Mouse (Mus musculus): ENCODE results near the gene Prkcsh.

Prkcsh gene

DNA sequence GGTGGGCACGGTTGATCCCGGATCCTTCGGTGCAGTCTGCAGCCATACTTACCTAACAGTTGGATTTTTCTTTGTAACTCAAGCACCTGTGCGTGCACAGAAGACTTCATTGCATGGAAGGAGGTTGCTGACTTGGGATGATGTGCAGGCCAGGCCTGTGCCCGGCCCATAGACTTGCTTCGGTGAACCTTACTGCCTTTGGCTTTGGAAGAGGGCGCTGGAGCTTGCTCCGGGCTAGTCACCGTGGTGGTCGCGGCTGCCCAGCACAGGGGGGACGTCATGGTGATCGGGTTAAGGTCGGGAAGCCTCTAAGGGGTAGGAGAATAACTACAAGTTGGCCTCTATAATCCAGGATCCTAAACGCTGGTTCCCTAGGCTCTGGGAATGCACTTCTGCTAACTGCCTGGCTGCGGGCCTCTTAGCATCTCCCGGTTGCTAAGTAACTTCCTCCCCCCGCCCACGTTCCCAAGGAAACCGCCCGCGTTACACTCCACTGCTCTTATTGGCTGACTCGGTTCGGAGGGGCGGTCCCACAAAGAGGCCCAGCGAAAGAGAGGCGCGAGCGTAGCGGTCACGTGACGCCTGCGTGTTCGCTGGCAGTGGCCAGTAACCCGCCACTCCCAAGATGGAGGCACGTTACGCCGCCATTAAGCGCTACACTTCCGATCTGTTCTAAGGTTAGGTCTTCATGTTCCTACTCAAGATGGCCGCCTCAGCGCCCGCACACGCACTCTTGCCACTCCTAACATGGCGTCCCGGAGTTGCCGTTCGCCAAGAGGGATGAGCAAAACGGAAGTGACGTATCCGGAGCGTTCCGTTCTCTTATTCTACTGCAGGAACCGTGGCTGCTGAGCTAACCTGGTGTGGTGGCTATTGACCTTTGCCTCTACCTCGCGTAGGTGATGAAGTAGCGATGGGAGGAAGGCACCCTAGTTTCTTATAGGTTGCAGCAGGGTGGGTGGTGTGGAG, at the start of gene Prkcsh, which contains the start of gene Ccdc151:
TSS of gene Prkcsh (plus strand) at position 613 of the 969 bp plus-strand sequence.
TSS of gene Ccdc151 (minus strand) at position 441 of the 969 bp plus-strand sequence.
- DNase-seq (ENCODE audit: low read depth, low spot score): peak; percentile 100

DNA sequence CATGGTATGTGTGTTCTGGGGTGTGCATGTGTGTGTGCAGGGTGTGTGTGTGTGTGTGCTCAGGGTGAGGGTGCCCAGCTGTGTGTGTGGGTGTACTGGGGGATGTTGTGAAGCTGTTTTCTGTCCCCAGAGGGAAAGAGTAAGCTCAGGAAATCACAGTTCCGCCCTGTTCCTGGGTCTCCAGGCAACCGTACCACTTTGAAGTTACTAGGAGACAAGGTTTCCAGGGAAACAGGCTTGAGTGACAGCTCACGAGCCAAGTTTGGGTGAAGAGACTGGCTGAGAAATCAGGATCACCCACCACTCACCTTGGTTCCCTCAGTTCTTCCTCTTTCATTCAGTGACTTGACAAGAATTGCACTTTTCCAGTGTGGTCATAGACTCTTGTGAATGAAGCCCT, 49.0 kb upstream of the Prkcsh start:
- DNase-seq (ENCODE audit: low read depth, low spot score): no peak

DNA sequence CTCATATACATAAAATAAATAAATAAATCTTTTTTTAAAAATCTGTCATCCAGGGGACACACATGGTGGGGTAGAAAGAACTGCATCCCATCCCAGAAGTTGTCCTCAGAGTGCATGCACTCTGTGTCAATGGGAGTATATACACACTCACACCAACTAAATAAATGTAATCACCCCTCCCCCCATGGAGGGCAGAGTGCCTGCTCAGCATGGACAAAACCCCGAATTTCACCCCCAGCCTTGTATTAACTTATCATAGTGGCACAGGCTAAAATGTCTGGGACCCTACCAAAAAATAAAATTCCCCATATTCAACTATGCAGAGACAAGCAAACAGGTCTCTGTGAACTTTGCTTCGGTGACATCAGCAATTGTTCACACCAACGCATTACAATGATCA, 48.0 kb upstream of the Prkcsh start:
- no peak for DNase-seq (ENCODE audit: low read depth, low spot score)

DNA sequence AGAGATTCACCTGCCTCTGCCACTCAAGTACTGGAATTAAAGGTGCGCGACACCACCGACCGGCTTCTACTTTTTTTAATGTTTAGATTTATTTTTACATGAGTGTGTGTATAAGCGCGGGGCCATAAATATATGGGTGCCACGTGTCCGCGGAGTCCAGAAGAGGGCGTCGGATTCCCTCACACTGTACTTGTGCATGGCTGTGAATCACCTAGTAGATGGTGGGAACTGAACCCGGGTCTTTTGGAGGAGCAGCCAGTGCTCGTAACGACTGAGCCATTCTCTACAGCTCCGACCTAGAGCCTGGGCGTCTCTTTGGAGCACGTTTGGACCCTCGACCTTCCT, 47.4 kb upstream of the Prkcsh start:
- no peak for DNase-seq (ENCODE audit: low read depth, low spot score)

DNA sequence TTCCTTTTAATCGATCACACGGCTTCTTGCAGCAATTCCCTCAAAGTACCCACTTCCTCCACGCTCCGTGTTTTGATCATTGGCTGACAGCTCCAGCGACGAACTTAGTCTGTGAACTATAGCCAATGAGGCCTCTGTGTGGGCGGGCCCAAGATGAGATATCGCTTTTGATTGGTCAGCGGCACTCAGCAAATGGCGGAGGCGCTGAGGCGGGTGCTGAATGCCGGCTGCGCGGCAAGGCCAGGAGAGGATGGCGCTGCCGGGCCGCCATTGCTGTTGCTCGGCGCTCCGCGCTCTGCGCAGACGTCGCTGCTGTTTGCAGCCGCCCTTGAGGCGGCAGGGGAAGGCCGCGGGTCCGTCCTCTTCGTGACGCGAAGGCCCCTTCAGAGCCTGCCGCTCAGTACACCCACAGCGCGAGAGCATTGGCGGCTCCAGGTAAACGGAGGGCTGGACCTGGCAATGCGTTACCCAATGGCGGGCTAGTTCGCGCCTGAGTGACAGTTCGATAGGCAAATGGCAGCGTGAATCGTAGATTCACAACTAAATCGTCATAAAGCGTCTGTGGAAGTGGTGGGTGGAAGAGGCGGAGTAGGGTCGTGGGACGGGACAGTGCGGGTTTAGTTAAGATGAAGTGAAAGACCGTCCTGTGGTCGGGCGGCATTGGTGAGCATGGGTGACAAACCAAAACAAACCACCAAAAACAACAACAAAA, 46.9 kb upstream of the Prkcsh start, which contains the start of gene Swsap1:
TSS of gene Swsap1 (plus strand) at position 186 of the 712 bp plus-strand sequence.
- DNase-seq (ENCODE audit: low read depth, low spot score): peak; percentile 97

DNA sequence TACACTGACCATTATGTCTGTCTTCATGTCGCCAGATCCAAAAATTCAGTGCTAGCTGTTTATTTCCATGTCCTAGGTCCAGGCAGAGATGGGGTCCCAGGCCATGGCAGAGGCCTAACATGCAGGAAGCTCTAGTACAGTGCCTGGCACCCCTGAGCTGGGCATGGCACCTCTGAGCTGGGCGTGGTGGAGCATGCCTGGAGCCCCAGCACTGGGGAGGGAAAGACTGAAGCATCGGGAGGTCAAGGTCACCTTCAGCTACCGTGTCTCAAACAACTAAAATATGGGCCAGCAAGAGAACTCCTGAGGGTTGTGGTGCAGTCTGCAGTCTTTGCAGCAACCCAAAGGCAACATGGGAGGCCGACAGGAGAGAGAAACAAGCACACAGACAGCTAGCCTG, 44.2 kb upstream of the Prkcsh start:
- DNase-seq (ENCODE audit: low read depth, low spot score): no peak

DNA sequence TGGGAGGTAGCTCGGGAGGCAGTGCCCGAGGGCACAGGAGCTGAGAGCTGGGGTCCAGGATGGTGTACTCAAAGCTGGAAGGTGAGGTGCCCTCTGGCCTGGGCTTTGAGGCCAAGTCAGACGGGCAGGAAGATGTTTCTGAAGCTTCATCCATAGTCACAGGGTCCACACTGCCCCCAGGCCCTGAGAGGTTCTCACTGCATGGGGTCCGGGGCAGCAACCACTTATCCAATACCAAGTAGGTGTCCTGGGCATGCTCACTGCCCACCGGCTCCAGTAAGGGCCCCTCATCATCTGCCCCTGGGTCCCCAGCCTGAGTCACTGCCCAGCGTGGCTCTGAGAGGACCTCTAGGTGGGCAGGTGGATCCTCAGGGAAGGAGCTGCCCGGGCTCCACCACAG, 43.4 kb upstream of the Prkcsh start:
- DNase-seq (ENCODE audit: low read depth, low spot score): no peak

DNA sequence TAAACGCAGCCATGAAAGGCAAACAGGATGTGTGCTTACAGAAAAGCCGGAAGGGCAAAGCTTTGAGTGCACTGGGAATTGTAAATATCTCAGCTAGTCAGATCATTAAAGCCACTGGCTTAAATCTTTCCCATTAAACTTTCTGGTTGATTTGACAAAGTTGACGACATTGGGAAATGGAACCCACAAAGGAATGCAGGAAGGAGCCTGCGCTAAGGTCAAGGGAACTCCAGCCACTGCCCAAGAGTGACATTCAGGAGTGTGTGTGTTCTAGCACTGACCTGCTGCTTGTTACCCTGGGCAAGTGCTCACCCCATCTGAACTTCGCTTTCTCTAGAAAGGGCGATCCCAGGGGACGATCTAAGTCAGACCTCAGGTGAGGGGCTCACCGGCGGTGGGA, 42.5 kb upstream of the Prkcsh start:
- DNase-seq (ENCODE audit: low read depth, low spot score): no peak

DNA sequence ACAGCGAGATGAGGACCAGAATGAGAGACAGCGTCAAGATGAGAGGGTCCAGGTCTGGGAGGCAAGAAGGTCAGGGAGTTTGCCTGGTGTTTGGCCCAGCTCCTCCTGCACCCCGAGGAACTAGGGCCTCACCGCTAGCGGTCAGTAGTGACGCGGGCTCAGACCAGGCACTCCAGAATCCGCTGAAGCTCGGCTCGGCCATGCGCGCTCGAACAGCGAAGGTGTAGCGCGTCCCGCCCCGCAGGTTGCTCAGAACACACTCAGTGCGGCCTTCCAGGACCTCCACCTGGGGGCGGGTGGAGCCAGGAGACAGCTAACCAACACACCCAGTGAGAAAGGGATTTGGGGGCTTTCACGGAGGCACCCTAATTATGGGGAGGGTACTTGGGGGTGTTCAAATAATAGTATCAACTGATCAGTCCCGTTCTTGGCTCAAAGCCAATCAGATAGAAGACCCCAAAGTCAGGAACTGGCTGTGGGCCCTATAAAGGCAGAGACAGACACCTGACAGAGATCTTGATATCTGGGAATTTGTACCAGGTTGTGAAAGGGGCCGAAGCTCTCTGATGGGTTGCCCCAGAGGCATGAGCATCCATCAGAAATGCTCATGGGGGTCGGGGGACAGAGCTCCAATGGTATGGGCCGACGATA, 41.9 kb upstream of the Prkcsh start:
- no peak for DNase-seq (ENCODE audit: low read depth, low spot score)

DNA sequence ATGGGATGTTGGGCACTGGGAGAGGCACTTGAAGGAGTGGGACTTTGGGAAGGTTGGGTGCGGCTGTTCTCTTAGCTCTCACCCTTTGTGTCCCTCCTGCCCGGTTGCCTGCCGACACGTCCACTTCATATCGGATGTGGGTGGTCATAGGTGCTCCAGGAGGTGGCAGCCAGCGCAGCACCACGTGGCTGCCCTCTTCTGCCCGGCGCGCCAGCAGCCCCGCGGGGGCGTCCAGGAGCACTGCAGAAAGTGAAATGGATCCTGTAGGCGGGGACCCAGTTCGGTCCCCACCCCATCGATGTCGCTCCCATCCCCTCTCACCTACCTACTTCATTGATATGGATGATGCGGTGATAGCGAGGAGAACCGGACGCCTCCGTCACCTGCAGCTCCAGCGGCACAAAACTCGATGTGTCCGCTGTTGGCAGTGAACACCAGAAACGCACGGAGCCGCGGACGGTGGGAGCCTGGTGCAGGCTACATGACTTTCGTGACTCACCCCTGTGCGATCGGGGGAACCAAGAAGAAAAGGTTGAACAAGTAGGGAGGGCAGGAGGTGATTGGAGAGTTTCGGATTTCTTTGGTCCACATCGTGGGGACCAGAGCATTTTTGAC, 41.1 kb upstream of the Prkcsh start:
- no peak for DNase-seq (ENCODE audit: low read depth, low spot score)

DNA sequence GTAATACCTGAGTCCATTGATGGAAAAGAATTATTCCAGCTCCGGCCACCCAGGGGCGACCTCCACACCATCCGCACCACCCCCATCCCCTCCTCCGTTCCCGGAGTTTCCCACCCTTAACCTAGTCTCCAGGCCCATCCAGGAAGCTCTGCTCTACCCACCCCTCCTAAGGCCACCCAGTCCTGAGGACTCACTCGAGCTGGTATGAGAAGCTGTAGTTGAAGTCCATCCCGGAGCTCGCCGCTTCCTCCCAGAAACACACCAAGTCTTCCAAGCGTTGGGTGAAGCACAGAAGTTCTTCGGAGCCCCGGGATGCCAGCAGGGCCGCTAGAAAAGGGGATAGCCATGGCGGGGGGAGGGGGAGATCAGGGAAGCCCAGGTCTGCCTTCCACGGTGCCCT, 40.6 kb upstream of the Prkcsh start:
- DNase-seq (ENCODE audit: low read depth, low spot score): no peak

DNA sequence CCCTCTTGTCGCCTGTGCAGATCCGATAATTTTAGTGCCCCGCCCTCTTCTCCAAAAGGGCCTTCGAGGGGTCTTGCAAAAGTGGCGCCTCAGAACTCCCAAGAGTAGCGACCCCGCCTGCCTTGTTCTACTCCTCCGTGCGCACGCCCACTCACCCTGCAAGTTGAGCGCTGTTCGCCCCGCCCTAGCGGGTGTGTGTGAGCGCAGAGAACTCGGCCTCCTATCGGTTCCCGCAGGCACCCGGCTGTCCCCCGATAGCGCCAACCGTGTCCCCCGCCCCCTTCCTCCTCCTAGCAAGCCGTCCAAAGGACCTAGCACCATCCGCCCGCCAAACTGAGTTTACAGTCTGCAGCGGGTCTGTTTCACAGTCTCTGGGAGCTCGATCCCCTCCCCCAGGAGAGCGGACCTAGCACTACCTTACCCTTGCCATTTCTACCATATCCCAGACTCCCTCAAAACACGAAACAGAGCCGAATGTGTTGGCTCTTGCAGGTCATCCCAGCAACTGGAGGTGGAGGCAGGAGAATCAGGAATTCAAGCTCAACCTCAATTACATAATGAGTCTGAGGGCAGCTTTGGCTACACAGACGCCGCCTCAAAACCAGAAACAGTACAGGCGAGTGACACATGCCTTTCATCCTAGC, 40.1 kb upstream of the Prkcsh start:
- peak; percentile 18 for DNase-seq (ENCODE audit: low read depth, low spot score)

DNA sequence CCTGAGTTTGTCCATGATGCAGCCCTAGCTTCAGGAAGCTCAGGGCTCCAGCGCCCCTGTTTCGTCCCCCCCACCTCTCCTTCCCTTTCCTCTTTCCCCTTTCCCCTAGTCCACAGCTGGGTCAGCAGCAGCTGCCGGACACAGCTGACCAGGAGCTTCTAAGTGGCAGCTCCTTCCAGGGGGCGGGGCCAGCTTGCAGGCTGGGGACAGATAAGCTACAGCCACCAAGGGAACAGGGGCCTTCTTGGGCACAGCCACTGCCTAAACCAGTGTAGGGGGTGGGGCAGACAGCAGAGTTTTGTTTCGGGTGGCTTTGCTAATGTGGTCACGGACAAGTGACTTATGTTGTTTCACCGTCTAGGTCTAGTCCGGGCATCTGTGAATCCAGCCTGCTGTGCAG, 39.2 kb upstream of the Prkcsh start, which contains the start of gene Epor:
TSS of gene Epor (minus strand) at position 90 of the 400 bp plus-strand sequence.
- peak; percentile 38 for DNase-seq (ENCODE audit: low read depth, low spot score)

DNA sequence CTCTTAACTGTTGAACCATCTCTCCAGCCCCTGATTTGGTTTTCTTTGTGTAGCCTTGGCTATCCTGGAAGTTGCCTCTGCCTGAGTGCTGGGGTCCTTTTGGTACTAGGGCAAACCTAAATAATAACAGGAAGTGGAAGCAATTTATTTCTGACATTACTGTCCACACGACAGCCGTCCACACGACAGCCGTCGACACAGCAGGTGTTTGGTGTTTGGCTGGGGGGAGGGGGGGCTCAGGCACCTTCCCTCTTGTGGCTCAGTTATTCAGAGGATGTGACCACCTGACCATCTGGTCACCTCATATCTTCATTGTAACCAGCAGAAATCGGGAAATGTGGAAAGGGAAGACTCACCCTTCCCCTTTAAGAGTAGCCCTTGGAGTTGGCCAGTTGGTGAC, 33.7 kb upstream of the Prkcsh start:
- no peak for DNase-seq (ENCODE audit: low read depth, low spot score)

DNA sequence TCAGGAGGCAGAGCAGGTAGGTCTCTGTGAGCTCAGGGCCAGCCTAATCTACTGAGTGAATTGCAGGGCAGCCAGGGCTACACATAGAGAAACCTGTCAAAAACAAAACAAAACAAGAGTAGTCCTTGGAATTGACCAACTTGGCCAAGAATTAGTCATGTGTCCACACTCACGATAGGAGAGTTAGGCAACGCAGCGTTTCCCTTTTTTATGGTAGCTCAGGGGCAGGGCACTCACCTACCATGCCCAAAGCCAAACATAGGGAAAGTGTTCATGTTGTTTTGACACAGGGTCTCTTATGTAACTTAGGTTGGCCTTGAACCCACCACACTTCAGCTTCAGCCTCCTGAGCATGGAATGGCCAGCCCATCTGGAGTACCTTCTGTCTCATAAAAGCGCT, 33.3 kb upstream of the Prkcsh start:
- DNase-seq (ENCODE audit: low read depth, low spot score): no peak

DNA sequence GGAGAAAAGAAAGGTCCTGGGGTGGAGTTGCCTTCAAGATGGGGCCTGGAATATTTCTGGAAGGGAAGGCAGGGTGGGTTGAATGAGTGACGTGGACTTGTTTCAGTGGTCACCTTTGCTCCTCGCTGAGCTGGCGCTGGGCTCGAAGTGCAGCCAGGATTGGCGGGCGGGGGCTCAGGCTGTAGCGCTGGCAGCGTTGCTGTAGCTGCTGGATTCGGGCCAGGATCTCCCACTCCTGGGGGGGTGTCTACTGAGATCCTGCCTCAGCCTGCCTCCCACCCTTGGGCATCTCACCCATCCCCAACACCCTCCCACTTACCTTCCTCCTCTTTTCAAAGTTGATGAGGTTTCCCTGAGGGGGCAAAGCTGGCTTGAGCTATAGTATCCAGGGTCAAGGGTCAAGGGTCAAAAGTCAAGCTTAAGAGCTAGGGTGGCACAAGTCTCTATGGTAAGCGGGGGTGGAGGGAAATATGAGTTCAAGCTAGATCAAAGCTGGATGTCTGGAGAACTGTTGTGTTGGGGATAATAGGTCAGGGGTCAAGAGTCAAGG, 25.9 kb upstream of the Prkcsh start:
- no peak for DNase-seq (ENCODE audit: low read depth, low spot score)

DNA sequence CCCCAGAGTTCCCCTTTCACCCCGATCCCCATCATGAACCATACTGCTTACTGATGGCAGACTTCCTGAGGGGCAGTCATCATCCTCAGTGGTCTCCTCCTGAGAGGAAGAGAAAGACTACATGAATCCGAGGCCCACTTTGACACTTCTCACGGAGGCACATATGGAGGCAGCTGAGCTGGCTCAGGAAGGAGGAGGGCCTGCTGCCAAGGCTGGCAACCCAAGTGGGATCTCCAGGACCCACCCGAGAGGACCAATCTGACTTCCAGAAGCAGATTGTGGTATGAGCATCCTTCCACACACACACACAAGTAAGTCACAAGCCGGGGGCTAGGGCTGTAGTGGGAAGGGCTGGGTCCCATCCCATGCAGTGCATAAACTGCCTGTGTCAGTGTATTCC, 25.3 kb upstream of the Prkcsh start:
- DNase-seq (ENCODE audit: low read depth, low spot score): no peak

DNA sequence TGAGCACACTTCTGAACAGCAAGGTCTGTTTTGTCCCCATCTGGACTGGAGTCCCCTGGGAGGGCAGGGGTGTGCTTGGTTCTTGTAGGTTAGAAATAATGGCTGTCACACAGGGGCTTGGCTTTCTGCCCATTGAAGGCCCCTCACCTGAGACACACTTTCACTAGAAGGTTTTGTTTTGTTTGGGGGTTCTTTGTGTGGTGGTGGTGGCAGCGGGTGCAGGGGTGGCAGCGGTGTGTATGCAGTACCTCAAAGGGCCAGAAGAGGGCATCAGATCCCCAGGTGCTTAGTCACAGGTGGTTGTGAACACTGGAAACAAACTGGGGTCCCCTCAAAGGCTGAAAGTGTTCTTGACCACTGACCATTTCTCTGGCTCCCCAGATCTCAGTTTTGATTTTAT, 24.6 kb upstream of the Prkcsh start:
- no peak for DNase-seq (ENCODE audit: low read depth, low spot score)

DNA sequence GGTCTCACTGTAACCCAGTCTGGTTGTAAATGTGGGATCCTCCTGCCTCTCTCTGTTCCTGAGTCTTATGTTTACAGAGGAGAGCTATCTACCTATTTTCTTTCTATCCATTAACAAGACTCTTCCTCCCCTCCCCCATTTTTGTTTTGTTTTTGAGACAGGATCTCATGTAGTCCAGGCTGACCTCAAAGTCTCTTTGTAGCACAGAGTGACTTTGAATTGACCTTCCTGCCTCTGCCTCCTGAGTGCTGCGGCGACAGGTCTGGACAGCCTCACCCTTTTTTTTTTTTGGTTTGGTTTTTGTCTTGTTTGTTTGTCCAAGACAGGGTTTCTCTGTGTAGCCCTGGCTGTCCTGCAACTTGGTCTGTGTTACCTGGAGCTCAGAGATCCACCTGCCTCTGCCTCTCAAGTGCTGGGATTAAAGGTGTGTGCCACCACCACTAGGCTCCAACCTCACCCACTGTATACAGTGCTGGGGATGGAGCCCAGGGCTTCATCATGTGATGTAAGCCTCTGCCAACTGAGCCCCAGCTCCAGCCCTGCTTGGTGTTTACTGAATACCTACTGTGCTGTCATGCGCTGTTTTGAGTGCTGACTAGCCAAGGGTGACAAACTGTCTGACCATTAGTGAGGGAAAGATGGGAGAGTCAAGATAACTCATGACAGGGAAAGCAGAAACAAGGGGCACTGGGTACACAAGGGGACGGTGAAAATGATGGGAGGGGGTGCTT, 24.0 kb upstream of the Prkcsh start:
- DNase-seq (ENCODE audit: low read depth, low spot score): no peak

DNA sequence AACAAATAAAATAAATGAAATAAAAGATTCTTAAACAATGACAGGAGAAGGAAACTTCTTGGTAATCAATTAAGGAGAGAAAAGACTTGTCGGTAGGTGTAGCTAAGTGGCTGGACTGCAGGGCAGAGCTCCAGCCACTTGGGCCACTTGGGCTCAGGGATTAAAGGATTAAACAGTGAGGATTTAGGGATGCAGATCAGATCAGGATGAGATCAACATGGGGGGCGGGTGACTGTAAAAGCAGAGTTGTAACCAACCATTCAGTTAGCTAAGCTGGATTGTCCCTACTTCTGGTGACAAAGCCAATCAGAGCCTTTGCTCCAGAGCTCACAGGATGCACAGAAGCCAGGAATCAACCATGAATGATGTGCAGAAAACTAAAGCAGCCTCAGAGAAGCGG, 18.7 kb upstream of the Prkcsh start:
- no peak for DNase-seq (ENCODE audit: low read depth, low spot score)
